Mouse (Mus musculus): ENCODE results near the gene Braf. TPM values are rescaled to one million over a fixed set of nuclear protein-coding genes. Genes with fewer than 3 reads are reported as not detected.

Gene Braf
- total and polyA plus RNA-seq, 2 experiments from 2014 or later: 4.4 to 22.9 TPM

DNA sequence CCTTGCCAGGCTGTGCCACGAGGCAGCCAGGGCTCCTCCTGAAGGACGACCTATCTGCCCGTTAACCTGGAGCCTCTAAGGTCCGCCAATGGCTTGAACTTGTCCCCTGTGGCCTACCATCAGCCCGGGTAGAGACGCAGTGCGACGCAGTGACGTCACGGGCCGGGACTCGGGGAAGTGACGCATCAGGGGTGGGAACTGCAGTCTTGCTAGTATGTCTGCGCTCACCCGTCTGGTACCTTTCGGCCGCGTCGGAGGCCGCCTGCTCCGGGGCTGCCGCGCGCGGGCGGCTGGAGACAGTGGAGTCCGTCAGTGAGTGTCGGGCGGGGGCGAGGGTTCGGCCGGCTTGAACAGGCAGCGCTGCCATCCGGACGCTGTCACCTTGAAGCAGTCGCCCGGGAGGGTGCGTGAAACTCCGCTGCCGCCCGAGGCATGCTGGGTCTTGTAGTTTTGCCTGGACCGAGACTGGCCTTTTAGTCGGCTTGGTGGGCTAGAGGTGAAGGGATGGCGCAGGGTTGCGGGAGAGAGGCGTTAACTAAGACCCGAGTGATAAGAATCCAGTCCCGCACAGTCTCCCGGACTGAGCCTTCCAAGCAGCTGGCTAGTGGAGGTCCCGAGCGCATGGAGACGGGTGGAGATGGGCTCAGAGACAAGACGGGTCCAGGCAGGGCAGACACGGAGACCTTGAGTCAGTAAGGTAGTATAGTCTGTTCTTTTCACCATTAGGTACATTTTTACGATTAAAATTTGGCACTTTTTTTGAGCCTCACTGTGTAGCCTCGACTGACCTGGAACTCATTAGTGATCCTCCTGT, 132.7 kb downstream of the Braf start, which contains the start of gene Ndufb2:
TSS of gene Ndufb2 (plus strand) at position 174 of the 814 bp plus-strand sequence.
- Histone ChIP-seq H3K27ac (ENCODE audit: low read depth) (peak within 1 kb of the TSS; percentile 95), H3K4me2 (ENCODE audit: low read depth, low read length) (peak within 1 kb of the TSS; percentile 85), H3K9ac (replicated peaks; ENCODE audit: low read depth, low read length) (peak within 1 kb of the TSS; percentile 84), H3K9me3 (replicated peaks; ENCODE audit: control insufficient read depth, low read length) (no peaks in the 10 kb centered on the region), H3K27me3 (ENCODE audit: control insufficient read depth, insufficient read depth, low read length) (no peaks in the 10 kb centered on the region), H3K4me1 (ENCODE audit: control insufficient read depth, insufficient read depth) (peaks cover 13% of the 10 kb centered on the region), H3K36me3 (replicated peaks; ENCODE audit: control insufficient read depth, insufficient read depth, low read length) (peaks cover 30% of the 10 kb centered on the region), H3K4me3 (ENCODE audit: low read depth, low read length) (peak within 1 kb of the TSS; percentile 73)
- under 1% methylated on average over 54 of the region's 56 CpGs for WGBS
- peak; percentile 94 for DNase-seq (ENCODE audit: low spot score)
- peak; percentile 97 for ATAC-seq (ENCODE audit: insufficient read depth, low read depth)
- TF ChIP-seq EP300 (IDR thresholded peaks at IDR 0.05; ENCODE audit: low read depth) (no peak), CTCF (IDR thresholded peaks at IDR 0.05; ENCODE audit: low read depth) (no peak)

DNA sequence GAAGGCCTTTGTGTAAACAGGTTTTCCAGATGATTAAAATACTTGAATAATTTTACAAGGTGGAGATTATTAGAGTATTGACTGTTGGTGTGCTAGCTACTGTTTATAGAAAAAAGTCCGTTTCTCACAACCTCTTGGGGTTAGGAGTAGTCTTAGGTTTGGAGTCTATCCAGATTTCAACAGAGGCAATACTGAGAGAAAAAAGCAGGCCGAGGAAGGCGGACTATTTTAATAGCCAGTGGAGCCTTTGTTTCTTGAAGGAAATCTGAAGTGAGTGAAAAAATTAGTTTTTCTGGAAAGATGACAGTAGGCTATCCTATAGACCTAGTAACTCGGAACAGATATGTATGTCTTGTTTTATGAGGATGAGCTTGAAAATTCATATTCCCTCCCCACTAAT, 133.8 kb downstream of the Braf start:
- DNase-seq (ENCODE audit: low spot score): no peak
- no peak for ATAC-seq (ENCODE audit: insufficient read depth, low read depth)
- Histone ChIP-seq H3K4me3 (ENCODE audit: low read depth, low read length) (no peak overlapping the region), H3K9ac (replicated peaks; ENCODE audit: low read depth, low read length) (no peak overlapping the region), H3K4me2 (ENCODE audit: low read depth, low read length) (no peak overlapping the region), H3K27ac (ENCODE audit: low read depth) (no peak overlapping the region), H3K9me3 (replicated peaks; ENCODE audit: control insufficient read depth, low read length) (no peaks in the 10 kb centered on the region), H3K36me3 (replicated peaks; ENCODE audit: control insufficient read depth, insufficient read depth, low read length) (peaks cover 30% of the 10 kb centered on the region), H3K27me3 (ENCODE audit: control insufficient read depth, insufficient read depth, low read length) (no peaks in the 10 kb centered on the region), H3K4me1 (ENCODE audit: control insufficient read depth, insufficient read depth) (peaks cover 13% of the 10 kb centered on the region)
- TF ChIP-seq EP300 (IDR thresholded peaks at IDR 0.05; ENCODE audit: low read depth): no peak
- TF ChIP-seq CTCF (IDR thresholded peaks at IDR 0.05; ENCODE audit: low read depth): no peak
- 91% methylated on average over 4 of the region's 4 CpGs for WGBS

- Histone ChIP-seq H3K9ac (replicated peaks; ENCODE audit: low read depth, low read length) (no peak within 1 kb of the TSS), H3K4me2 (ENCODE audit: low read depth, low read length) (no peak within 1 kb of the TSS), H3K36me3 (replicated peaks; ENCODE audit: control insufficient read depth, insufficient read depth, low read length) (peaks cover 68% of the 10 kb centered on the region), H3K4me3 (ENCODE audit: low read depth, low read length) (no peak within 1 kb of the TSS), H3K27me3 (ENCODE audit: control insufficient read depth, insufficient read depth, low read length) (no peaks in the 10 kb centered on the region), H3K27ac (ENCODE audit: low read depth) (no peak within 1 kb of the TSS), H3K9me3 (replicated peaks; ENCODE audit: control insufficient read depth, low read length) (no peaks in the 10 kb centered on the region), H3K4me1 (ENCODE audit: control insufficient read depth, insufficient read depth) (no peaks in the 10 kb centered on the region)
- DNase-seq (ENCODE audit: low spot score) (no peak), ATAC-seq (ENCODE audit: insufficient read depth, low read depth) (no peak)
- TF ChIP-seq EP300 (IDR thresholded peaks at IDR 0.05; ENCODE audit: low read depth) (no peak), CTCF (IDR thresholded peaks at IDR 0.05; ENCODE audit: low read depth) (no peak)
- WGBS: 69% methylated on average over 6 of the region's 6 CpGs
Measured at GRCm38 (mm10) chr6:39585517-39585916, 139.7 kb downstream of the Braf start, which contains the start of gene Gm42420. Gene Gm42420 (plus strand): TSS chr6:39585753.

DNA sequence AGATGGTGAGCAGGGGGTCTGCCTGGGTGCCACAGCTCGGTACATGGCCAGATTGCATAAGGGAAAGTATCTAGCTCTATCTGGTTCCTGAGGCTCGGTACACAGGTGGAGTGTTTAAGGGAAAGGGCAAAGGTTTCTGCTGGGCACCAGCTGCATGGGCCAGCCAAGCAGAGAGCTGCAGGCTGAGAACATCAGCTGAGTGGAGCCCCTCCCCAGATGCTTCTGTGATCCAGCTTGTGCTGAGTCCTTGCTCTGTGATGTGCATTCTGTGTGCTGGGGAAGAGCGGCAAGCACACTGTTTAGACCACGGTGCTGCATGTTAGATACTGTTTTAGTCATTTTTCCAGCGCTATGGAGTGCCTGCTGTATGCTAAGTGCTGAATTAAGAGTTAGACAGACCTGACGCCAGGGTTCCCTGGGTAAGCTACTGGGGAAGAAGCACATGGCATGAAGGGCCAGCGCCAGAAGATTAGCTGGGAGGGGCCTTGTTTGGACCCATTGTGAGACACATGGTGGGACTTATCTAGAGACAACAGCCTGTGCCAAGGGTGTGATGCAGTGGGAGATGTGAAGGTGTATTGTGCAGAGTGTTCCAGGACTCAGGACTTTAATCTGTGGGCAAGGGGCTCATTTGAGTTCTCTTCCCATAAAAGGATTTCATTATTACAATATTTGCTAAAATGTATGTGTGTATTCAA, 144.0 kb downstream of the Braf start:
- Histone ChIP-seq H3K27me3 (ENCODE audit: control insufficient read depth, insufficient read depth, low read length) (no peaks in the 10 kb centered on the region), H3K4me3 (ENCODE audit: low read depth, low read length) (no peak overlapping the region), H3K36me3 (replicated peaks; ENCODE audit: control insufficient read depth, insufficient read depth, low read length) (peaks cover 78% of the 10 kb centered on the region), H3K9ac (replicated peaks; ENCODE audit: low read depth, low read length) (no peak overlapping the region), H3K27ac (ENCODE audit: low read depth) (no peak overlapping the region), H3K9me3 (replicated peaks; ENCODE audit: control insufficient read depth, low read length) (no peaks in the 10 kb centered on the region), H3K4me1 (ENCODE audit: control insufficient read depth, insufficient read depth) (no peaks in the 10 kb centered on the region), H3K4me2 (ENCODE audit: low read depth, low read length) (no peak overlapping the region)
- 79% methylated on average over 7 of the region's 7 CpGs for WGBS
- ATAC-seq (ENCODE audit: insufficient read depth, low read depth) (no peak), DNase-seq (ENCODE audit: low spot score) (no peak)
- no peak for TF ChIP-seq CTCF (IDR thresholded peaks at IDR 0.05; ENCODE audit: low read depth)
- no peak for TF ChIP-seq EP300 (IDR thresholded peaks at IDR 0.05; ENCODE audit: low read depth)

- H3K27ac ChIP-seq (ENCODE audit: low read depth): no peak overlapping the region
Measured at GRCm38 (mm10) chr6:39580558-39580957, 144.7 kb downstream of the Braf start.

More at GRCm38 (mm10) chr6:39580558-39580957, 144.7 kb downstream of the Braf start:
- H3K36me3 ChIP-seq (replicated peaks; ENCODE audit: control insufficient read depth, insufficient read depth, low read length): peaks cover 72% of the 10 kb centered on the region
- H3K9me3 ChIP-seq (replicated peaks; ENCODE audit: control insufficient read depth, low read length): no peaks in the 10 kb centered on the region
- no peak overlapping the region for H3K4me3 ChIP-seq (ENCODE audit: low read depth, low read length)
- H3K4me1 ChIP-seq (ENCODE audit: control insufficient read depth, insufficient read depth): no peaks in the 10 kb centered on the region
- 73% methylated on average over 2 of the region's 2 CpGs for whole genome bisulfite sequencing
- no peak overlapping the region for H3K9ac ChIP-seq (replicated peaks; ENCODE audit: low read depth, low read length)
- no peak for ATAC-seq (ENCODE audit: insufficient read depth, low read depth)
- TF ChIP-seq CTCF (IDR thresholded peaks at IDR 0.05; ENCODE audit: low read depth) (no peak), EP300 (IDR thresholded peaks at IDR 0.05; ENCODE audit: low read depth) (no peak)
- H3K27me3 ChIP-seq (ENCODE audit: control insufficient read depth, insufficient read depth, low read length): no peaks in the 10 kb centered on the region
- DNase-seq (ENCODE audit: low spot score): no peak
- H3K4me2 ChIP-seq (ENCODE audit: low read depth, low read length): no peak overlapping the region
